Mouse (Mus musculus): Measurements from ENCODE around the gene Vps53. TPM values are rescaled to one million over a fixed set of nuclear protein-coding genes. Genes with fewer than 3 reads are reported as not detected.

Vps53 gene
- polyA plus RNA-seq, 1 experiment, result 55.8 TPM

GRCm38 (mm10) chr11:76166657-76167056 lies 12.8 kb downstream of the Vps53 start:
- TF ChIP-seq CTCF (IDR thresholded peaks at IDR 0.05; ENCODE audit: borderline replicate concordance, extremely low read depth, insufficient read depth, insufficient read length) (no peak), POLR2A (IDR thresholded peaks at IDR 0.05; ENCODE audit: borderline replicate concordance, extremely low read depth, insufficient read depth, insufficient read length, poor library complexity, severe bottlenecking) (no peak)
- no peak for DNase-seq (ENCODE audit: low read depth)

GRCm38 (mm10) chr11:76160251-76160650 lies 19.2 kb downstream of the Vps53 start:
- TF ChIP-seq CTCF (IDR thresholded peaks at IDR 0.05; ENCODE audit: borderline replicate concordance, extremely low read depth, insufficient read depth, insufficient read length) (no peak), POLR2A (IDR thresholded peaks at IDR 0.05; ENCODE audit: borderline replicate concordance, extremely low read depth, insufficient read depth, insufficient read length, poor library complexity, severe bottlenecking) (no peak)
- no peak for DNase-seq (ENCODE audit: low read depth)

- no peak for DNase-seq (ENCODE audit: low read depth)
- no peak for TF ChIP-seq POLR2A (IDR thresholded peaks at IDR 0.05; ENCODE audit: borderline replicate concordance, extremely low read depth, insufficient read depth, insufficient read length, poor library complexity, severe bottlenecking)
Observed at GRCm38 (mm10) chr11:76158375-76158774, 21.1 kb downstream of the Vps53 start.

GRCm38 (mm10) chr11:76154861-76155260 lies 24.6 kb downstream of the Vps53 start:
- no peak for DNase-seq (ENCODE audit: low read depth)
- TF ChIP-seq POLR2A (IDR thresholded peaks at IDR 0.05; ENCODE audit: borderline replicate concordance, extremely low read depth, insufficient read depth, insufficient read length, poor library complexity, severe bottlenecking) (no peak), CTCF (IDR thresholded peaks at IDR 0.05; ENCODE audit: borderline replicate concordance, extremely low read depth, insufficient read depth, insufficient read length) (no peak)

GRCm38 (mm10) chr11:76154200-76154599 lies 25.2 kb downstream of the Vps53 start:
- no peak for DNase-seq (ENCODE audit: low read depth)
- TF ChIP-seq CTCF (IDR thresholded peaks at IDR 0.05; ENCODE audit: borderline replicate concordance, extremely low read depth, insufficient read depth, insufficient read length) (no peak), POLR2A (IDR thresholded peaks at IDR 0.05; ENCODE audit: borderline replicate concordance, extremely low read depth, insufficient read depth, insufficient read length, poor library complexity, severe bottlenecking) (no peak)

- DNase-seq (ENCODE audit: low read depth), result no peak
- TF ChIP-seq CTCF (IDR thresholded peaks at IDR 0.05; ENCODE audit: borderline replicate concordance, extremely low read depth, insufficient read depth, insufficient read length), result no peak
- no peak for TF ChIP-seq POLR2A (IDR thresholded peaks at IDR 0.05; ENCODE audit: borderline replicate concordance, extremely low read depth, insufficient read depth, insufficient read length, poor library complexity, severe bottlenecking)
Observed at GRCm38 (mm10) chr11:76153236-76153951, 26.1 kb downstream of the Vps53 start.

- DNase-seq (ENCODE audit: low read depth), result no peak
- TF ChIP-seq CTCF (IDR thresholded peaks at IDR 0.05; ENCODE audit: borderline replicate concordance, extremely low read depth, insufficient read depth, insufficient read length) (no peak), POLR2A (IDR thresholded peaks at IDR 0.05; ENCODE audit: borderline replicate concordance, extremely low read depth, insufficient read depth, insufficient read length, poor library complexity, severe bottlenecking) (no peak)
Observed at GRCm38 (mm10) chr11:76150980-76151379, 28.5 kb downstream of the Vps53 start.

- DNase-seq (ENCODE audit: low read depth), result peak; percentile 80
- TF ChIP-seq POLR2A (IDR thresholded peaks at IDR 0.05; ENCODE audit: borderline replicate concordance, extremely low read depth, insufficient read depth, insufficient read length, poor library complexity, severe bottlenecking), result no peak
Observed at GRCm38 (mm10) chr11:76148055-76149008, 31.1 kb downstream of the Vps53 start.

GRCm38 (mm10) chr11:76146187-76147010 lies 33.0 kb downstream of the Vps53 start:
- TF ChIP-seq CTCF (IDR thresholded peaks at IDR 0.05; ENCODE audit: borderline replicate concordance, extremely low read depth, insufficient read depth, insufficient read length) (no peak), POLR2A (IDR thresholded peaks at IDR 0.05; ENCODE audit: borderline replicate concordance, extremely low read depth, insufficient read depth, insufficient read length, poor library complexity, severe bottlenecking) (no peak)
- no peak for DNase-seq (ENCODE audit: low read depth)

- TF ChIP-seq CTCF (IDR thresholded peaks at IDR 0.05; ENCODE audit: borderline replicate concordance, extremely low read depth, insufficient read depth, insufficient read length), result no peak
- TF ChIP-seq POLR2A (IDR thresholded peaks at IDR 0.05; ENCODE audit: borderline replicate concordance, extremely low read depth, insufficient read depth, insufficient read length, poor library complexity, severe bottlenecking), result no peak
- DNase-seq (ENCODE audit: low read depth), result no peak
Observed at GRCm38 (mm10) chr11:76145169-76145568, 34.3 kb downstream of the Vps53 start.

- TF ChIP-seq CTCF (IDR thresholded peaks at IDR 0.05; ENCODE audit: borderline replicate concordance, extremely low read depth, insufficient read depth, insufficient read length) (no peak), POLR2A (IDR thresholded peaks at IDR 0.05; ENCODE audit: borderline replicate concordance, extremely low read depth, insufficient read depth, insufficient read length, poor library complexity, severe bottlenecking) (no peak)
- DNase-seq (ENCODE audit: low read depth), result no peak
Observed at GRCm38 (mm10) chr11:76144386-76144785, 35.1 kb downstream of the Vps53 start.

All from brain, embryonic 14.5 days (tissue).